Mouse (Mus musculus): ENCODE results near the gene Mcm2.

DNA sequence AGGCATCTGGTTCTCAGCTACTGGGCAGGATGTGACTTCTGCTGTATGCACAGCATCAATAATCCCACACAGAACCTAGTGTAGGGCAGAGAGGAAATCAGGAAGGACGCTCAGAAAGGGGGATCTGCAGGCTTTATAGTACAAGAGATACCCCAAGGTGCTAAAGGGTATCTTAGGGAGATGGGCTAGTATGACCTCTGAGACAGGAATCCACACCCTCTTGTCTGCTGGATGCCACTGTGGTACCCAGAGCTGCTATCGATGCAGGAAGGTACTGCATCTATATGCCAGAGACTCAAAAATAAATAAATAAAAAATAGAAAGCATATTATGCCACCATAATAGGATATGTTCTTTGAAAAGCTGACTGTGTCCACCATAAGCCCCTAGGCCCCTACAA lies 1.0 kb upstream of the Mcm2 start:
- TF ChIP-seq CTCF (IDR thresholded peaks at IDR 0.05; ENCODE audit: low read depth, low read length) (no peak), POLR2A (IDR thresholded peaks at IDR 0.05; ENCODE audit: borderline replicate concordance, low read depth, low read length) (no peak)

All from bone marrow macrophage, adult 2 months (primary cell).